Mouse (Mus musculus): ENCODE data around the gene Cyp4v3.
"Not testable (repeated sequence)": the region's sequence is repeated elsewhere in the genome, so short reads cannot be mapped to it uniquely, and the experiment has no call there.

Gene Cyp4v3

DNA sequence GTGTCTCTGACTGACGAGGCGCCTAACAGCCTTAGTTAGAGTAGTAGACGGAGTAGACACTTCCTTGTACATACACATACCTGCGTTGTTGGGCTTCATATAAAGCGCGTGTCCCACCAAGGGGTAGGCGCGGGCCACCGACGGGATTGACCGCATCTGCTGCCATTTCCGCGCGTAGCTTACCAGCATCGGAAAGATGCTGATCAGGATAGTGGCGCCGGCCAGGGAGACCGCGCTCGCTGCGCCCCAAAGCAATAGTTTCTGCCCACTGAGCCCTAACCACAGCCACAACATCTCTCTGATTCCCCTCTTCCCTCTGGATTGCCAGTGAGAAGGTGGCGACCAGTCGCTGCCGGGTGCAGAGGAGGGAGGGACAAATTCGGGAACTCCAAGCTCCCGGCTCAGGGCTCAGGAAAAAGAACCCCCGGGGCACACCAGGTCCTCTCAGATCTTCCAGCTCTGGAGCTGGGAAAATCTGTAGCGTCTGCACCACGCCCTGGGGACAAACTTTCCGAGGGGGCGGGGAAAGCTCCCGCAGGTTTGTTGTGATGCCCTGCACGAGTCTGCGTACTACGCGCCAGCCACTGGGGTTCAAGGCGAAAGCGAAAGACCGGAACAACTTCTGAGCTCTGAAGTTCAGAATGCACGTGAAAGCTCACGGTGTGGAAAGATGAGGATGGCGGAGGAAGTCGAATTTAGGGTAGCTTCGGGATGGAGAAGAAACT is at the start of gene Cyp4v3:
Gene Cyp4v3, minus strand, starts transcription at position 532 of the 725 bp plus-strand sequence.
- DNase-seq (ENCODE audit: low spot score in 2 of 2): peak; percentile 20 to 42

DNA sequence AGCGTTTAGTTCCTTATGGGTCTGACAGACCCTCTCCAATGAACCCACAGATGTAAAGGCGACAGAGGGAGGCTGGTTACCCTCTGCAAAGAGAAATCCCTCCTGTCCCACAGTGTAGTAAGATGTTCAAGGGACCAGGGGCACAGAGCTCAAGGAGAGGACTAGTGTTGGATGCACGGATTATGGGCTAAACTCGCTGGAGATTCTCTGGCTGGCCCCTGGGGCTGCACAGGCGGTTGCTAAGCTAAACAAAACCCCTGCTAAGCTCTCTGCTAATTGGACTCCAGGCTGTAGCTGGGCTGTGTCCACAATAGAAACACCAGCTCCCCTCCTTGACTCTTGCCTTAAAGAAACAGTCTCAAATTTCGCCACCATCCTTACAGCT is 48.9 kb upstream of the Cyp4v3 start, which contains the start of gene Fam149a:
Gene Fam149a, minus strand, starts transcription at position 329 of the 385 bp plus-strand sequence.
- no peak for DNase-seq (ENCODE audit: low spot score in 2 of 2)

DNA sequence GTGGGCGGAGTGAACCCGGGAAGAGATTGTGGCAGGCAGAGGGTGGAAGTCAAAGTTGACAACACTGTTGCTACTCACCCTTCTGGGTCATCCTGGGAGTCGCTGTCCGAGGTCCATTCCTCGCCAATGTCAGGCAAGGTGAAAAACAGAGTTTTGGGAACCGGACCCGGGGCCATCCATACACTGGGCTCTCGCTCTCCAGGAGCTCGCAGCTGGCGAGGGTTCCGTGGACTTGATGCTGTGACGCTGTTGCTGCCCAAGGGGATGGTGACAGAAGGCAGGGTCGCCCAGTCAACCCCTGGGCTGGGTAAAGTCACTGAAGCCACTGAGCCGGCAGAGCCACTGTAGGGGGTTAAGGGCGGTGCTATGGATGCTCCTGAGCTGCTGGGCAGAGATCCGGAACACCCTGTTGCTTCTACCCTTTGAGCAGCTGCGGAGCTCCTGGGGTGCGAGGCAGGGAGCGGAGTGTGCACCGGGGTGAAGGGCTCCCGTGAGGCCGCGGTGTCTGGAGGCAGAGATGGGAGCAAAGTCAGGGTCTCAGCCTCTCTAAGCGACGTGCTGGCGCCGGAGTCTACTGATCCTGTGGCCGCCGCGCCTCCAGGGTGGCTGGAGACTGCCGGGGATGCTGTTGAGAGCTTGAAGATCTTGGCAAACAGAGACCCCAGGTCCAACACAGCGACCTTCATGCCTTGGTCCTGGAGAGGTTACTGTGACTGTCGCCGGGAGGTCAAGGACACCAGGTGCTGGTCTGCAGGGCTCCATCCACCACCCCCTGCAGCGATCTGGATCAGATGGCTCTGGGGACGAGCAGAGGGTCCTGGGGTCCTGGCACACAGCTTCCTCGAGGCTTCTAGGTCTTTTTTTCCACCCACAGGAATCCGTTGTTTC is 48.3 kb upstream of the Cyp4v3 start:
- DNase-seq (ENCODE audit: low spot score in 2 of 2): no peak

DNA sequence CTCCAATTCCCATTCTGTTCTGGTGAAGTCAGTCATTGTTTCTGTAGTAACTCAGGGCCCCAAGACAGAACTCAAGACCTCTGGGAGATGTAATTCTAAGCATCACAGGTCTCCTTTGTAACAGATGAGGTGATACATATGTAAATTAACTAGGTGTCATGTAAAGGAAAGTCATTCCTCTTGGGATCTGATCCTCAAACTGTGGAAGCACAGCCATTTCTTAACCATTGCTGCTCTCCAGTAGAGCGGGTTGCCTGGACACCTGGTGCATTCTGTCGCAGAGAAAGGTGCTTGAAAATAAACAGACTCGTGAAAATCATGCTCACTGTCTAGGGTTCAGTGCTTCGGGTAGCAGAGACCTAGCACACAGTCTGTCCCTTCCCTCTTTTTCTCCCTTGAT is 47.6 kb upstream of the Cyp4v3 start:
- no peak for DNase-seq (ENCODE audit: low spot score in 2 of 2)

DNA sequence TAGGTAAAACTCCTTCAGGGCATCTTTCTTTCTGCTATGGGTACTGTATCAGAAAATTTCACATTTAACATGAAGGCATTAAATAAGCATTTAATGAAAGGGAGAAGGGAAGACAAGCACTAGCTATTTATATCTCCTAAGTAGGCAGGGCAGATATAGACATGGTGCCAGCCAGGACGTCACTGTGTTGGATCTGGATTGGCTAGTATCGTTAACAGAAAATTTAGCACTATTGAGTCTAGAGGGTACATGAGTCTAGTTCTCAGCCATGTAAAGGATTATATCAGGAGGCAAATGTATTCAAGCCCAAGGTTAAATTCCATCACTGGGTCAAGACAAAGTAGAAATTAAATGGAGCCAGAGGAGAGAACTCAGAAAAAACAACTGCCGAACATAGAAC is 41.1 kb upstream of the Cyp4v3 start:
- no peak for DNase-seq (ENCODE audit: low spot score in 2 of 2)

DNA sequence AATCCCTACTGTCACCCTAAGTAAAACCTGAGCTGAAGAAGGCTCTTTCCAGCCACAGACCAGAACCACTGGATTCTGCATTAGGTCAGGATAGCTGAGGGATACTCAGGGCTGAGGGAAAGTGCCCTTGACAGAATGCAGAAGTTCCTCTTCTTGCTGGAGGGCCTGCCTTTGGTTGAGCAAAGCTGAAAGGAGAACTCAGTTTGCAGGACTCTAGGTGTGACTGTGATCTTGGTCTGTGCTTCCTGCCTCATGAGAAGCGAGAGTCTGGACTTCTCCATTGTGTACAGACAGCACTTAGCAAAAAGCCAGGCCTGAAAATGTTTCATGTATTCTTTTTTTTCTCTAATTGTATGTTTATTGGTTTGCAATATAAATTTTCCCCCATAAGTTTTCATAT is 34.1 kb upstream of the Cyp4v3 start:
- DNase-seq (ENCODE audit: low spot score in 2 of 2): no peak

DNA sequence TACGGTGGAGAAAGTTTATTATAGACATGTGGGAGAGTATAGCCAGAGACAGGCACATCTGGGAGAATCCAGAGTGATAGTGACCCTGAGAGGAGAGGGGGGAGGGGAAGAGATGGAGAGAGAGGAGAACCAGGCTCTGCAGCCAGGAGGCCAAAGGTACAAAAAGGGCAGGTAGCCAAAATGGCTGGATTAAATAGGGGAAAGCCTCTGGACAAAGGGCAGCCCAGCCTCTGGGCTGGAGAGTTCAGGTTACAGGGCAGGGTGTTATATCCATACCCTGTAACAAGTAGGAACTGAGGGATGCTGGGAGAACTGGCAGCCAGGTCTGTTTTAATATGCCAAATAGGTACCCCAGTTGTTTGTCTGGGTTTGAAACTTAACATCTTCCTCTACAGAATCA is 30.2 kb upstream of the Cyp4v3 start:
- no peak for DNase-seq (ENCODE audit: low spot score in 2 of 2)

DNA sequence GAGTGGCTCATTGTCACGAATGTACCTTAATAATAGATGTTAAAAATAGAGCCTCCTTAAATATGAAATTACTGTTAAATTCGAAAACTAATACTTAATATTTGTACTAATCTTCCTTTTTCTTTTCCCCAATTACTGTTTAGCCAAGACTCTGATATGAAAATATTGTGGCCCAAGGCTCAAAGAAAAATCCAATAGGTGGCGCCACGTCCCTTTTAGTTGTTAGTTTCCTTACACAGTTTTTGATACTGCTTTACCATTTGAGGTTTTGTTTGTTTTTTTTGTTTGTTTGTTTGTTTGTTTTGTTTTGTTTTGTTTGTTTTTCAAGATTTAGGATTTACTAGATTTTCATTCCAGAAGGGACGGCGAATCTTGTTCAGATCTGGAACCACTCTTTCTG is 29.3 kb upstream of the Cyp4v3 start:
- no peak for DNase-seq (ENCODE audit: low spot score in 2 of 2)

DNA sequence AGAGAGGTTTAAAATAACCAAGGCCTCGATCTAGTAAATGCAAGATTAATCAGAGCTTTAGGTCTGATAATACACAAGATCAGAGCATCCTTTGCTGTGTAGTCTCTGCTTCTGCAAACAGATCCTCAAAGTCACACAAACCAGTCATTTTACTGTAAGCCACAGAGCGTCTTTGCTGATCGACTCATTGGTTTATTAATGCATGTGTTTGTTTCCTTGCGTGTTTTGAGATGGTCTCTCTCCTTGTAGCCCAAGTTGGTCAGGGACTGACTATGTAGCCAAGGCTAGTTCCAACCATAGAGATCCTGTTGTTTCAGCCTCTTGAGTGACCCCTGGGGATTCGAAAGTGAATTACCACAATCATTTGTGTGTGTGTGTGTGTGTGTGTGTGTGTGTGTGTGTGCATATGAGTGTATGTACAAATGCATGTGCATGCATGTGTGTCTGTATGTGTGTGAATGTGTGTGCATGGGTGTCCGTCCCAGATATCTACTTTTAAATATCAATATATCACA is 26.1 kb upstream of the Cyp4v3 start:
- no peak for DNase-seq (ENCODE audit: low spot score in 2 of 2)

DNA sequence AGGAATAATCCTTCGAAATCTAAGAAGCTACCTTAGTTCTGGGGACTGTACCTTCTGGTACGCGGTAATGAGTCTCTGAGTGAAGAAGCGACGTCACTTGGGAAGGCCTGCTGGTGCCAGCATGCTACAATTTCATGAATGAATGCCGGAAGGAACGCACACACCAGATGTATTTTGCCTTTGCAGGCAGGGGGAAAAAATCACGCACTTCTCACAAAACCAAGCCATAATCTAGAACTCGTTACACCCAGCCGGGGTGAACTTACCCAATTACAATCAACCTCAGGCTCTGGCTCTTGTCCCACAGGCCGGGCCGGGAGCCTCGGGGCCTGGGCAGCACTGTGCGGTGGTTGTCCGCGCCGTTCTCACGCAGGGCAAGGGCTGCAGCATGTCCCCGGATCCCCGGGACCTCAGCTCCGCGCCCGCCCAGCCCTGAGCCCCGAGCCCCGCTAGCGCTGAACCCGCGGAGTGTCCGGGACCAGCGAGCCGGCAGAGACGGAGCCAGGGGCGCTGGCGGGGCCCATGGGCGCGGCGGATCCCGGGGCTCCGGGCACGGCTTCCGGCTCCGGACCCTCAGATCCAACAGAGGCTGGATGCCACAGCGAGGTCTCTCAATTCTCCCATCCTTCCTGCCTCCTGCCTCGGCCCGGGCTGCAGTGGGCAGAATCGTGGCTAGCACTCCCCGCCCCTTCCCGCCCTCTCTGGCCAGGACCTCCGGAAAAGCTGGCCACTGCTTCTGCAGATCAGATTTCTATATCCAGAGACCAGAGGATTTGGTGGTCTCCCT is 25.3 kb upstream of the Cyp4v3 start:
- DNase-seq (ENCODE audit: low spot score in 2 of 2): no peak

DNA sequence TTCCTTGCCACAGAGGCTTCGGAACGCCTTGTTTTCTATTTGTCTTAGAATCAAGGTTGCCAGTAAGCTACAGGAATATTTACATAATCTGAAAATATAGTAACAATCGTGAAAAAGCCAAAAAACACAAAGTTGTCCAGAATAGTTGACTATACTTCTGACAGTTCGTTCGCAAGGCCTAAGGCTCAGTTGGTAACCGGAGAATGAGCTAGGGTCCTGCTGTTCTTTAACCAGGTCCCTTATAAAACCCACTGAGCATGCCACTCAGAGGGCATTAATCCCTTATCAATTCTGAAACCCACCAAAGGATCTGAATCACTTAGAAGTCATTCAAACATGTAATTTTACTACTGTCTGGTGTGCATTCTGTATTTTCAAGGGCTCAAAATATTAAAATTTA is 22.8 kb upstream of the Cyp4v3 start:
- no peak for DNase-seq (ENCODE audit: low spot score in 2 of 2)

DNA sequence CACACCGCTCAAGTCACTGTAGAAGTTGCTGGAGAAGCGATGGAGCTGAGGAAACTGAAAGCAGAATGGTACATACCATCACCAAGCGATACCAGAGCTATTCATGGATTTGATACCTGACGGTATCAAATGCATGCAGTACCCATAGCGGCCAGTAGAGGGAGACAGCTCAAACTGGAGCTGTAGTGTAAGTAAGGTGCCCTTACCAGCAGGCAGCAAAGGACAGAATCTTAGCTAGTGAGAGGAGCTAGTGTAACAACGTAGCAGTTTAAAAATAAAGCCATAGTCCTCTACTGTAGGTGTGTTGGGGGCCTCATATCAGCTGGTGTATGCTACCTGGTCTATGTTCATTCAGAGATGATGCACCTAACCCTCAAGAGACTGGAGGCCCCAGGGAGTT is 12.0 kb upstream of the Cyp4v3 start:
- DNase-seq (ENCODE audit: low spot score in 2 of 2): peak in 1 of 2 experiments; percentile 41

DNA sequence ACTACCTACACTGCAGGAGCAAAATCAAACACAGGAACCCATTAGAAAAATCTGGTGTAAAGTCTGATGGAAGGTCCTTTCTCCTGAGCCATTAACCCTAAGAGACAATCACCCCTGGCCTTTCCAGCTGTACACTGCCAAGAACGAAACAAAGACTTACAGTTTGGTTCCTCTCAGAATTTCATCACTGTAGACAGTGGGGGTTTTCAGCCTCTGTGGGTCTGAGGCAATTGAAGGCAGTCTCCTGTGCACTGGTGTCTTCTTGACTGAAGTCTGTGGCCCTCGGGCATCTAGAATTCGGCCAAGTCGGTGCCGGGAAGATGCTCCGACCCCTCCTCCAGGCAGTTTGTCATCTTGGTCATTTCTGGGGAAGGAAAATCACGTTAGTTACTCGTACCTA is 11.3 kb upstream of the Cyp4v3 start:
- no peak for DNase-seq (ENCODE audit: low spot score in 2 of 2)

DNA sequence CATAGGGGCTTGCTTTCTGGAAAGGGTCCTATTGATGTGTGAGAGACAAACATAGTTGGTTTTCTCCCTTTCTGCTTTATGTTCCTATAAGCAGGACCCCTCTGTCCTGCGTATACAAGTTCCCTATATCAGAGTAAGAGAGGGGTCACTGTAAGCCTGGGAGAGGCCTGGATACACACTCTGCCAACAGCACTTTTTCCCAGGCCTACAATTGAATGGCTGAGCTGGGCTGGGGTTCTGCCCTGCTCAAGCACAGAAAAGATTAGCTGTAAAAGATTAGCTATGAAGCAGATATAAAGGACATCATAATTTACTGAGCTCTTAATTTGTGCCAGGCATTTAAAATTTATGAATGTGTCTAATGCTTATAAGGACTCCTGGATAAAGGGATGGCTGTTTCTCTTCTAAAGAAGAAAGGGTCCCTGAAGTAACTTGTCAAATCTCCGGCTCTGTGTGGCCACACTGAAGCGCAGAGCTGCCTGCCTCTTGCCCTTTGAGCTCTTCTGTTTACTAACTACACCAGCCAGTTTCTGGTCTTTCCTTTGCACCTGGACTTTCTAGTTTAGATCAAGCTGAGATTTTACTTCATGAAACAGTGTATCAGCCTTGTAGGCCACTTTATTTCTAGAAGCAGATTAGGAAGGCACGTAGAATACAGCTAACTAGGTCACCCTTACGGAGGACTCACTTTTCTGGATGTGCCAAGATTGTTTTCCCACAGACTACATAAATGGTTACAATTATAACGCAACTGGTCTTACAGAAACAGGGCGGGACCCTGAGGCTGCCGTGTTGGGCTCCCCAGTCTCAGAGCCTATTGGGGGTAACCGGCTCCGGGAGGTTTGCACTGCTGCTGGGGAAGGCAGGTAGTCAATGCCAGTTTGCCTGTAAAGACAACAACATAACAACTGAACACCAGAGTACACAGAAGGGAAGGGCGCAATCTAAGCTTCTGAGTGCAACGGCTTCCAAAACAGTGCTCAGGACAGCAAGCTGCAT is 8.9 kb upstream of the Cyp4v3 start:
- DNase-seq (ENCODE audit: low spot score in 2 of 2): no peak

DNA sequence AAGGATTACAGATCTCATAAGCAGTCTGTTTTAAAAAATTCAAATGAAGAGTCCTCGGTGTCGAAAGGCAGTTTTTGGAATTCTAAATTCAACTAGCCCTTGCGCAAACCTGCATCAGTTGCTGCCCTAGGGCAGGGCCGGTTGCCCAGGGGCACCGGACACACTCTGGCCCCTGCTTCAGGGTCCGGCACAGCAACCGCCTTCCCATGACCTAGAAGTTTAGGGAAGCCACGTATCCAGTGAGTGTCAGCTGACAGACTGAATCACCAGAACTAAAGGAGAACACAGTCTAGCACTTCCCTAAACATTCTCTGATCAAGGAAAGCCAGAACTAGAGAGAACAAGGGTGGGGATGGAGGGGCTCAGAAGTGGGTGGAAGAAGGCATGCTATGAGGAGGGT is 477 bp upstream of the Cyp4v3 start:
- no peak for DNase-seq (ENCODE audit: low spot score in 2 of 2)

DNA sequence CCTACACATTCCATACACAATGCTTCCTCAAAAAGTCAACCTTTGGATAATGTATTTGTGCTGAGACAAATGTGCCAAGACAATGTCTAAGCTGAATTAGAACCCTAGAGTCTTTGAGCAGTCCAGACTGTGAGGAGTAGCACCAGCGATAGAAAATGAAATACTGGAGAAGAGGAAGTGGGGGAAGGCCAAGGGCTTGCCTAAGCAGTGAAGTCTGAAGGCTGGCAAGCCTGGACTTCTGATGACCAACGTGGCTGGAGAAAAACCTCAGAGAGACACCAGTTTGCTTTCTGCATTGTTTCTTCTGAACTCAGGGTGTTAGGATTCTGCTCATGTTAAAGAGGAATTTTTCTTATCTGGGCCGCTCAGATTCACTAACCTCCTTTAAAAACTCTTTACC is 2.2 kb downstream of the Cyp4v3 start:
- no peak for DNase-seq (ENCODE audit: low spot score in 2 of 2)

DNA sequence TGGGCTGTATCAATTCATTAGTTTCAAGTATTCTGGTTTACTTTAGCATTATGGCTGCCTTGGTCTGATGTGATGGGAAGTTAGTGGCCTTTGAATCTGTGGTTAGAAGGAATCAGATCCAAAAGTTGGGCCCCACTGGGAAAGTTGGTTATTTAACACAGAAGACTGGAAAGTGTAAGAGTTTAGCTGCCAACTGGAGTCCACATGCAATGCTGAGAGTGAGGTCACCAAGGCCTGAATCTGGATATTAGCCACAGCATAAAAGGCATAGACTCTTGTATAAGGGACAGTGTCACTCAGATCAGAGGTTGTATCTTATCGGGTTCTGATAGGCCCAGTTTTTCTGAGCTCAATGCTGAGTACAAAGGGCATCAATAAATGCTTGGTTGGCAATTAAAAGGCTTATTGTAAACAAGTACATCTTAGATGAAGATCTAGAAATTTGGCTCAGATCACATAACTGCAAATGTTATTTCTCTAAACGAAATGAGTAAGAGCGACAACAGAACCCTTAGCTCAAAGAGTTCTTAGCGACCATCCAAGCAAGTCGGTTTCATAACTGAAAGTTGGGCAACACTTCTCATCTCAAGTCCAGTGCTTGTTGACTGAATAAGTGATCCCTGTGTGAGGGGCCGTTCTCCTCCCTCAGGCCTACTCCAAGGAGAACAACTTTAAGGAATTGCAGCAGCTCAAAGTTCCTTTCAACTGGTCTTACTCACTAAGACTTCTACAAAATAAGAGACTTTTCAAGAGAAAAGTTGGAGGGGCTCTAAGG is 3.6 kb downstream of the Cyp4v3 start:
- DNase-seq (ENCODE audit: low spot score in 2 of 2): no peak

DNA sequence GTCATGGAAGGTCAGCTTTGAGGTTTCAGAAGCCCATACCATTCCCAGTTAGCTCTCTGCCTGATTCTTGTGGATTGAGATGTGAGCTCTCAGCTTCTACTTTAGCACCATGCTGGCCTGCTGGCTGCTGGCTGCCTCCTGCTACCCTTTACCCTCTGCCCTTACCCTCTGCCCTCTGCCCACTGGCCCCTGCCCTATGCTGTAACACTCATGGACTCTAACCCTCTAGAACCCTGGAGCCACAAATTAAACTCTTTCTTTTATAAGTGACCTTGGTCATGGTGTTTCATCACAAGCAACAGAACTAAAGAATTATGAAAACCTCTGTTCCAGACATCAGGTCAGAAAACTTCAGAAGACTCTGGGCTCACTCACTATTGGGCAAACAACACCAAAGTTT is 5.9 kb downstream of the Cyp4v3 start:
- not testable (repeated sequence) for DNase-seq (ENCODE audit: low spot score in 2 of 2)

DNA sequence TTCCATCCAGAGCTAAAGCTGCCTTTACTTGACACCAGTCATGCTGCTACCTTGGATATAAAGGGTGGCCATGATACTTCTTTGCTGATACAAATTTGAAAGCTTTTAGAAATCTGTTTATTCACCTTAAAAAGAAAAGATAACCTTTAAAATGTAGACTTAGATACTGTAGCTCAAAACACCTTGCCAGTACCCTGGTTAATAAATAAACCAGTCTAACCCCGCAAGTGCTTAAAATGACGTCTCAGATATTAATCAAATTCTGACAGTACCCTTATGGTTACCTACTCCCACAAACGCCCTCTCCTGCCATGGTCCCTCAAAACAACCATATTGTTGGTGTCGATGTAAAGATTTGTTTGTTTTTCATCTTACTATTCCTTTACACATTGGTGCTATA is 8.9 kb downstream of the Cyp4v3 start:
- DNase-seq (ENCODE audit: low spot score in 2 of 2): no peak

DNA sequence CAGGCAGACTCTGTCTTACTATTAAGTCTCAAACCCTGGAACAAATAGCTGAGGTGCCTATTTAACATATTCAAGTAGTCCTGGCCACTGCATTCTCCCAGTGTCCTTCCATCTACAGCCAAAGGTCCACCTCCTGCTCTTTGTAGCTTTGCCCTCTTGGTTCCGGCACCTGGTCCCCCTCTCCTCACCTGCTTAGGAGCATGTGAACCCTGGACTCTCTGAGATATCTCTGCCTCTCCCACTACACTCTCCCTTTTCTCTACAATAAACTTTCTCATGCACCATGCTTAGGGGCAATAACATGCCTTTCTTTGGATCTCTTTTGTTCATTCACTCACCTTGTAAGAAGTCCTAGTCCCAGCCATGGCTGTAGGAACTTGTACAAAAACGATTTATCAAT is 11.7 kb downstream of the Cyp4v3 start:
- DNase-seq (ENCODE audit: low spot score in 2 of 2): no peak
